Mouse (Mus musculus): ENCODE data around the gene Habp2. TPM values are rescaled to one million over a fixed set of nuclear protein-coding genes. Genes with fewer than 3 reads are reported as not detected.
"Not testable (repeated sequence)": the region's sequence is repeated elsewhere in the genome, so short reads cannot be mapped to it uniquely, and the experiment has no call there.

Habp2 gene
- polyA plus RNA-seq, 2 experiments from 2014 or later: 0.36 TPM; not detected in 1

DNA sequence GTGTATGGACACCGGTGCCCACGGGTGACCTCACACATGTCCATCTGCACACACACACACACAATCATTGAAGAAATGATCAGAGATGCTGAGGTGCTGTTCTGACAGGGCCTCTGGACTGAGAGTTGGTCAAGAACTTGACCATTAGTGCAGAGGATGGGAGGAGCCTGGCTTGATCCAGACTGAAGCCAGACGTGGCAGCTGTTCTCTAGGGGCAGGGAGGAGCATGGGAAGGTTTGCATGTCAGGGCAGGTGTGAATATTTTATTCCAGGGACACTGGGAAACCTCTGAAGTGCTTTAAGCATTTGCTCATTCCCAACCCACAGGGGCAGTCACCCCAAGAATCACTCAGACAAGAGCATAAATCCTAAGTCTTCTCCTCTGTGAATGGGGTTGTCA lies 10.3 kb downstream of the Habp2 start:
- ATAC-seq: no peak

- ATAC-seq: no peak
Measured at GRCm38 (mm10) chr19:56300835-56301234, 13.9 kb downstream of the Habp2 start.

DNA sequence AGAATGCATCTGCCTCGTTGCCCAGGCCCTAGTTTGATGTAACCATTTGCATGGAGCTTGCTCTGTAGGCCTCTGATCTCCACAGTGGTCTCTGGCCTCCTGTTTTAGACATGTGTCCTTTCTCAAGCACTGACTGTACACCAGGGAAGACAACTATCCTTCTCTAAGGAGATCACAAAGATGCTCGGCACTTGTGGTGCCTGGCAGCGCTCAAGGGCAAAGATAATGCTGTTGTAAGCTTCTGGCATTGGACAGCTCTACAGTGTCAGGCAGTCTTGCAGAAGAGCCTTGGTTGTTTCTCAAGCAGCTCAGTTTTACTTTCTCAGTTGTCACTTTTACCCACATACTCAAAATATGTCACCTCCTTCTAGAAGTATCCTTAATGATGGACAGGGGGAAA lies 29.6 kb downstream of the Habp2 start:
- no peak for ATAC-seq

GRCm38 (mm10) chr19:56319219-56319618 lies 32.3 kb downstream of the Habp2 start:
- ATAC-seq: no peak

GRCm38 (mm10) chr19:56319629-56320028 lies 32.7 kb downstream of the Habp2 start:
- no peak for ATAC-seq

- peak; percentile 99 for ATAC-seq
Measured at GRCm38 (mm10) chr19:56320186-56320860, 33.4 kb downstream of the Habp2 start.

GRCm38 (mm10) chr19:56321303-56321920 lies 34.5 kb downstream of the Habp2 start:
- no peak for ATAC-seq

DNA sequence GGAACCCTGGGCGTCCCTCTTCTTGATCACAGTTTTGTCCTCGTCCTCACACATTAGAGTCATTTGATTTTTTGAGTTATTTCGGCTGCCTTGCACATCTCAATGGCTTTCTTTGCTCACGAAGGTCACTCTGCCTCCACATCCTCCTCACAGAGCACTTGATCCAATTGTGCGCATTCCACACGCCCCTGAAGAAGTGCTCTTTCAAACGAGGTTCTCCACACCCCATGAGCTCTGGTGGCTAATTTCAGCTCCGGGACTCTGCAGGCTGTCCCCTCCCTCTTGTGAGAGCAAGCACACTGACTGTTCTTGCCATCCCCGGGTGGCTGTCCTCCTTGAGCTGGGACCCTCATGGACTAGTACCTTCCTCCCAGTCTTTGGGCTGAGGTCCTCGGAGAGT lies 38.7 kb downstream of the Habp2 start:
- ATAC-seq: no peak

DNA sequence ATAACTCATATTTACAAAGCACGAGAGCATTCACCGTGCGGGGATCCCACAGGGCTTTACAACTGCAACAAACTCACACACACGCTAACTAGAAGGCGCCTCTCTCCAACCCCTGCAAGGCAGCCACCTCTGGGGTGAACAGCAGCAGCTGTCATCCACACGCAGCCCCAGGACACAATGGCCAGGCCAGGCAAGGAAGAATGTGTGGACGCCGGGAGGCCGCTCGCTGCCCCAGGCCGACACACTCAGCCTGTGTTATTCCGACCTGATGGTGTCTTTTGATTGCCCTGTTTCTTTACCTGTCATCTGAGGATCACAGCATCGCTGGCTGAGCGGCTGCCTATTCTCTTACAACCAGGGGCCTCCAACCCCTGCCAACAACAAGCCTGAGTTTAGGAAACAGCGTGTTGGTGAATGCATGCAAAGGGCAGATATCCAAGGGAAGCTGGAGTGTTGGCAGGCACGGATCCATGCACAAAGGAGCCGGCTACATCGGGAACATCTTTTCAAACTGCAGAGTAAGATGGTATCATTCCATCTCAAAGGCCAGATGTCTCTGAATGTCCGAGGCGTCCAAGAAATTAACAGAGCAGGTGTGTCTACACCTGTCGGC lies 39.4 kb downstream of the Habp2 start:
- ATAC-seq: no peak

DNA sequence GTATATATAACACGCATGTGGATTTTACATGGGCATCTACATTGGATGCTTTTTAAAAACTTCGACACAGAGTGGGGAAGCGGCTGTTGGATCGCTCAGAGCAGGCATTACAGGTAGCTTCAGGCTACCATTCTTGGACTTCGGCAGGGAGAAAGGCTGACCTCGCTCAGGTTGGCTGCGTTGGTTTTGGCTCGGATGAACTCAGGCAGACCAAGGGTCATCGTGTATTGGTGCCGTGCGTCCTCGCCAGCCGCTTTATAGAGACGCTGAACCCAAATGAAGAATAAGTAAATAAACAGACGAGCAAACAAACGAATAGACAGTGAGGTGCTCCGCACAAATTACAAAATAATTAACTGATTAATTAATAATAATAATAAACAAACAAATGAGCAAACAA lies 49.4 kb downstream of the Habp2 start:
- no peak for ATAC-seq

GRCm38 (mm10) chr19:56336826-56337225 lies 49.9 kb downstream of the Habp2 start:
- no peak for ATAC-seq

DNA sequence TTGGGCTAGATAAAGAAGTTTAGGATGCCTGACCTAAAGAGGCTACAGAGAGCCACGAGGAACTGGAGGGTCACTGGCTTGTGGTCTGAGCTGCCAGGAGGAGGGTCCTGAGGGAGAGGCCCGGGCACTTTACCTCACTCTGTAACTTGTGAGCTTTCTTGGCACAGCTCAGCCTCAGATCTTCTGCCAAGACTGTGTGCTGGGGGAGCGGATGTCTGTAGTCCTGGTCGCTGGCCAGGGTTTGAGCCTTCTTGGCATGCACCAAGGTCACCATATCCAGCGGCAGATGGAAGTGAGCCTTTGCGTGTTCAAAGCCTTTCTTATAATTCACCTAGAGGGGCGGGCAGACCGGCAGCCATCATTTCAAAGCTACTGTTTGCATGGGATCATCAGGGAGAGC lies 55.1 kb downstream of the Habp2 start:
- ATAC-seq: no peak

DNA sequence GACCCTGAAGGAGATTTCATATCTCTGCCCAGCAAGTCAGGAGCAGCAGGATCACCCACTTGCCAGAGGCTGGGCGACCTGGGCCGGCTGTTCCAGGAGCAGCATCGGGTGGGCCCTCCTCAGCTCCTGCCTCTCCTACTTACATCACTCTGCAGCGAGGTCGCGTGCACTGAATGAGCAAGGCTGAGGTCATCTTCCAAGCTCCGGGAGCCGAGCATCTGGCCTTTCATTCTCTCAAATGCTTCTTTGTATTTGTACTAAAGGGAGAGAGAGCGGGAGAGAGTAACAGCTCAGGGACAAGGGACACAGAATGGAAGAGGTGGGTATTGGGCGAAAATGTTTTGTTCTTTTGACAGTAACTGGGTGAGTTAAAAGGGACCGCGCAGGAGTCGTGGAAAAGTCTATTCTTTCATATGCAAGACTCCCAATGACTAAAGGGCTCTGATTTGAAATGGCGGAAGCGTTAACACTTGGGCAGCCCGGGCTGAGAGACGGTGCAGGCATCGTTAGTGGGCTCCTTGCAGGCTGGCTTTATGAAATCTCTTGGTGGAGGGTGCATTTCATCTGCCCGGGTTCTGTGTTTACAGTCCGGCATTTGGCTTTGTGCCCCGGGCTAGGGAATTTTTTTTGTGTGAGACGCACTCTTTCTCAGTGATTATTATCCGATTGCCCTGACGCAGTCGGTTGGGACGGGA lies 57.1 kb downstream of the Habp2 start:
- ATAC-seq: no peak

DNA sequence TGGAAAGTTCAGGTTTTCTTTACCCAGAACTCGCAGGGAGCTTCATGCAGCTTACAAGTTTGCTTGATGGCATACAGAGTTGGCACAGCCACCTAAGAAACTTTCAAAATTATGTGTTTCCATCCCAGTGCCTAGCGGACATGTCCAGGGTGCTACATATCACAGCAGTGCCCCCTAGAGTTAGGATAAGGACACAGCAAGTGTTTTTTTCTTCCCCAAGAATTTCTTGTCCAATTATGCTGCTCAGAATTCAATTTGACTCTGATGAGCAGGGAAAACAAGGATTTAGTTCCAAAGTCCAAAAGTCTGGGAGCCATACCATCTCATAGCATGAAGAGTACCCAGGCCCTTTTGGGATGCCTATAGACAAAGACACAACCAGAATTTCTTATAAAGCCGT lies 59.1 kb downstream of the Habp2 start:
- ATAC-seq: no peak

GRCm38 (mm10) chr19:56346750-56347149 lies 59.8 kb downstream of the Habp2 start:
- ATAC-seq: no peak

DNA sequence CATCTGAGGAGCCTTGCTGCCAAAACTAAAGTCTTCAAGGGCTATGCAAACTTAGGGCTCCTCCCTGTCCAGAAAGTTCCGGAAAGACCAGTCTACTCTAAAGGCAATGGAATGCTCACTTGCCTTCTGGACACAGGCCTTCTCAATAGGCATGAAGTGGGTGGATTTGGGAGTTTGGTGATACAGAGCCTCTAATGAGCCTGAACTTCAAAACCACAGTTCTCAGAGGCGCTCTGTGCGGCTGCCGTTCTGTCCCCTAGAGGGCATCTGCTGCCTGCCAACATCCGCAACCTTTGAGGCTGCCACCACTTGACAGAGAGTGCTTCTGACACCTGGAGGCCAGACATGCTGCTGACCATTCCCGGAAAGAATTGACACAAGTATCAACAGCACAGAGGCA lies 62.4 kb downstream of the Habp2 start:
- no peak for ATAC-seq

- ATAC-seq: no peak
Measured at GRCm38 (mm10) chr19:56353689-56354088, 66.8 kb downstream of the Habp2 start.

- ATAC-seq: no peak
Measured at GRCm38 (mm10) chr19:56355201-56355600, 68.3 kb downstream of the Habp2 start.

DNA sequence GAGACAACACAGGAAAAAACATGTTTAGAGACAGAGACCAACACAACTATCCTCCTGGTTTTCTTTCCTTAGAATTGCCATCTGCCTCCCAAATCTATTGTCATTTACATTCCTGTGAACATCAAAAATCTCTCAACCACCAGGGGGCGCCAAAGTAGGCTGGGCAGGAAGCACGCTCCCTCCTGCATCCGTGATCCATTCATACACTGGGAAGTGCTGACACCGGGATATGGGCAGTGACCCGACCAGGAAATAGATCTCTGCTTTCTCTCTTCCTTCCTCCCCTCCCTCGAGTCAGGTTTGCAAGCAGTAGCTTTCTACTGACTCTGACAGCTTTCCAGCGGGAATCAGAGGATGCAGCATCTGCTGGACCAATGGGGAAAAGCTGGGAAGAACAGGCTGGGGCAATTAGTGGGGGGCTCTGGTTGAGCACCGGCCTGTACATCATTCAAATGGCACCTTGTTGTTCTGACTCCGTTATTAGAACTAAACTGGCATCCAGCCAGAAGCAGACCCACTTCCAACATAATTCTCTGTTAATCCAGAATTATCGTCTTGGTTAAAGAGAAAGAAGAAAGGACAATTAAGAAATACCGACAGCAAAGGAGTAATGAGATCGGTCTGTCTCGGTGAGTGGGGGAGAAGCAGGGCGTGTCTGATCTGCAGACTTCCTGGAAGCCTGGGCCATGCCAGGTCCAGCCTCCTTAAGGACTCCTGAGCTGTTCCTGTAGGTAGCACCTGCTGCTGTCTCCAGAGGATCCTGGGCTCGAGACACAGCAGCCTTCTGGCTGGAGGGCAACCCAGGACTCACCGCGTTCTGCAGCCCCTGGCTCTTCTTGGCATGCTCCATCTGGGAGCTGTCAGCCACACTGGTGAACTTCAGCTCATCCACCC lies 69.8 kb downstream of the Habp2 start:
- no peak for ATAC-seq

DNA sequence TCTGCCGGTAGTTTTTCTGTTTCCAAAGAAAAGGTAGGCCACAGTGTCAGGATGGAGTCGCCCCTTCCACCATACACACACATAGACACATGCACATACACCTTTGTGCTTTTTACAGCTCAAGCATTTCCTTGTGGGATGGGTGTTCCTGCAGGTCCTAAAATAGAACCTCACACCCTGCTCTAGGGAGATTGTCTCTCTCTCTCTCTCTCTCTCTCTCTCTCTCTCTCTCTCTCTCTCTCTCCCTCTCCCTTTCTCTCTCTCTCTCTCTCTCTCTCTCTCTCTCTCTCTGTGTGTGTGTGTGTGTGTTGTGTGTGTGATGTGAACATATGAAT lies 70.4 kb downstream of the Habp2 start:
- ATAC-seq: not testable (repeated sequence)

DNA sequence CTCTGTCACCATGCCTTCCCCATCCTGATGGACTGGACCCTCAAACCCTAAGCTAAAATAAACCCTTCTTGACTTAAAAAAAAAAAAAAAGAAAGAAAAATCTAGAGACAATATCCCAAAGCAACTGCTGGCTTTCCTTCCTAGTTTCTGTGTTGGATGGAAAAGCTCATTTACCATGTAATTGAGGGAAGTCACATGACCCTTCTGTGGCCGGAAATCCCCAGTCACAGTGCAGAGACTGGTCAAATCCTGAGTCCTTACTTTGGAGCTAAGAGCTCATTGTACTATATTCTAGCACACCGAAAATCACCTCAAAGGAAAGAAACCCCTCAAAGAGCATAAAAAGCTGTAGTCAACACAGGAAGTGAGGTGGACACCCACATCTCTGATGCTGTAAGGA lies 72.0 kb downstream of the Habp2 start:
- ATAC-seq: no peak

- ATAC-seq: no peak
Measured at GRCm38 (mm10) chr19:56363721-56364460, 77.0 kb downstream of the Habp2 start.
